Mouse (Mus musculus) right cerebral cortex, adult 18-20 months (tissue): ENCODE results near the gene Nop9.
A peak's percentile ranks its signal among the peaks of the same experiment; 100 is the strongest.

Experiments used
- DNase-seq: peaks from one replicate; pipeline ENCODE4 v3.0.0; 2022; ENCODE audit warnings: mixed read lengths

Nop9 gene

GRCm38 (mm10) chr14:55730116-55730515 lies 15.4 kb upstream of the Nop9 start:
- no peak for DNase-seq

GRCm38 (mm10) chr14:55730531-55731032 lies 14.9 kb upstream of the Nop9 start:
- peak; percentile 34 for DNase-seq

DNA sequence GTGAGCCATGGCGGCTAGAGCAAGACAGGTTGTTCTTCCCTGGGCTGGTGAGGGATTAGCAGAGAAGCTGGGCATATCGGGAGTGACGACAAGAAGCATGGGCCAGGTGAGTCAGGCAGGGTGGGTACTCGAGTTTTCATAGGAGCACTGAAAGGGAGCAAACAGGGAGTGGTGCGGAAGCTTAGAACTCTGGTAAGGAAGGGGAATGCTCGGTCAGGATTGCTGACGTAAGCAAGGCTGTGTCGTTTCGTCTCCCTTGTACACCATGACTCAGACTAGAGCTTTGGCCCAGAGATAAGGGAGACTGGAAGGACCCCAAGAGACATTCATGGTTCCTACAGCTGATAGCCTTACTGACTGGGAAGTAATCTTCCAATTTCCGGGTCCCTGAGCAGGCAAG lies 11.6 kb upstream of the Nop9 start:
- no peak for DNase-seq

DNA sequence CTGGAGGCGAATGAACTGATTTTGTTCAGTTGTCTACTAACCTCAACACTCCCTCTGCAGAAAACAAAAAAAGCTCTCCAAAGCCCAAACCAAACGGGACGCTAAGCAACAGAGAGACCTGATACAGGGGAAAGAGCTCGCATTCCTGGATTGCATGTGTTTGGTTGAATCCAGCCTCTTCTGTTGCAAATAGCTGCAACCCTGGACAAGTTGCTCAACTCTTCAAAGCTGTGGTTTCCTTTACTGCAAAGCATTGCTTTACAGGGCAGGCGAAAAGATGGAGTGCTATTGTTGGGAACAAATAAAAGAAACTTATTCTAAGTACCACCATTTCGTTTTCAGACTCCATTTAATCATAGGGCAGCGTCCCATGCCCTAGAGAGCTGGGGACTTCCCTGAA lies 10.6 kb upstream of the Nop9 start:
- no peak for DNase-seq

- no peak for DNase-seq
Measured at GRCm38 (mm10) chr14:55735334-55735733, 10.2 kb upstream of the Nop9 start.

GRCm38 (mm10) chr14:55735758-55736157 lies 9.7 kb upstream of the Nop9 start:
- DNase-seq, result no peak

- DNase-seq, result no peak
Measured at GRCm38 (mm10) chr14:55737086-55737687, 8.3 kb upstream of the Nop9 start.

DNA sequence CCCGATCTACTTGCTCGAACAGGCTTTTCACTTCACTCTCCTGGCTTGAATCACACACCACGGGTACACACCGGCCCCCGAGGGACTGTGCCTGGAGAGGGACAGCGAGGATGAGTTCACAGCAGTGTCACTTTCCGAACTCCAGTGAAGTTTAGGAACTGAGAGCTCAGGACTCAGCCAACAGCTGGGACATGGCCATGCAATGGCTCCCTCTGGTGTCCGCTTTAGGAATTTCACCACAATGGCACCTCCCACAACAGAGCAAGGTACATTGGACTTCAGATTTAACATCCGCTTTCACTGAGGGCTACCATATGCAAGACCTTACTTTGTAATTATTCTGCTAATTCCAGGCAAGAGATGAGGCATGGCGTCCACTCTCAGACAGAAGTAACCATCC lies 1.8 kb upstream of the Nop9 start:
- DNase-seq, result peak; percentile 81

- DNase-seq, result no peak
Measured at GRCm38 (mm10) chr14:55745861-55746237, 356 bp downstream of the Nop9 start.

DNA sequence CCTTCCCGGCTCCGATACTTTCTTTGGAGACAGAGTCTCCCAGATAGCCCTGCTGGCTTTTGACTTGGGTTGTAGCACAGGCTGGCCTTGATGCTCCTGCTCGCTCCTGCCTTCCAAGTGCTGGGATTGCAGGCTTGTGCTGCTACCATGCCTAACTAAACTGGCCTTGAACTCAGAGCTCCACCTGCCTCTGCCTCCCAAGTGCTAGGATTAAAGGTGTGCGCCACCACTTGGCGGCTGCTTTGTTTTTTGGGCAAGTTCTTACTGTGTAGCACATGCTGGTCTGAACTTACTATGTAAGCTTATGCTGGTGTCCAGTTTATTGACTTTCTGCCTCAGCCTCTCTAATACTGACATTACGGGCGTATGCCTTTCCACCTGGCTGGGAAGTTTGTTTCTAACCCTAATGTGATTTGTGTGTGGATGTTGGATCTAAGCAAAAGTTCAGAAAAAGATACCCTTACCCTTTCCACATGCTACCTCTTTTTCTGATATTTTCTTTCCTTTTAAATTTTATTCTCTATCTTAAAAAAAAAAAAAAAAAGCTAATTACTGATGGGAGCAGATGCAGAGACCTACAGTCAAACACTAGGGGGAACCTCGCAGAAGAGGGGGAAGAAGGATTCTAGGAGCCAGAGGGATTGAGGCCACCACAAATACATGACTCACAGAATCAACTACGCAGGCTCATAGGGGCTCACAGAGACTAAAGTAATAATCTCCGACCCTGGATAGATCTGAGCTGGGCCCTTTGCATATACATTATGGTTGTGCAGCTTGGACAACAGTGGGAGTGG lies 1.8 kb downstream of the Nop9 start:
- no peak for DNase-seq

DNA sequence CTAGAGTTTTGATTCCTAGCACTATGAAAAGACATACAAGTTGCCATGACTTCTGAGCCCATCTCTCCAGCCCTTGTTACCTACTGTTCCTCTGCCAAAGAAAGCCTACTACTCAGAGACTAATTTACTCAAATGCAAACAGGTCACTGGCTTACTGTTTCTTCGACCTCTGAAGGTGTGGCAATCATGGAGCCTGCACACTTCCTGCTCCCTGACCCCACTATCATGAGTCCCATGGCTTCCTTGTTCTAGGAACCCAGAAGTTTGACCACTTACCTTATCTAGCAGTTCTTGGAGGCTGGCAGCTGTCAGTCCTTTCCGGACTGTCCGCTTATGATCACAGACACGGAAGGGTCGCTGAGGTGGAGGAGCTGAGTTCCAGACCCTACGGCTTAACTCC lies 12.1 kb downstream of the Nop9 start:
- DNase-seq, result no peak

DNA sequence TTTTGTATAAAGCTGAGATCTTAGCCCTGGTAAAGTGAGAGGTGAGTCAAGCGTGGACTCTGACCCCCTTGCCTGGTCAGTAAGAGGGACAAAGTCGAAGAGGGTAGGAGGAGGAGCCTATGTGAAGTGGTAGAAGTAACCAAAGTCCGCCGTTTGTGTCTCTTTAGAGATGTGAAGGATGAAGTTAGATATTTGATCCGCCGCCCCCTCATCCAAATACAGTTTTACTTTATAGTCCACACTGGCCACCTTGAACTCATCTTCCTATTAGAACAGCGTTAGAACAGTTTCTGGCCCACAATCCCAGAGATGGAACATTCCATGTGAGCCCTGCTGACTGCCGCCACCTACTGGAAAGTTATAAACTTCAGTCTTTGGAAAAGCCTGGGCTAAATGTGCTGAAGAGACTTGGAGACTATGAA lies 12.9 kb downstream of the Nop9 start, which contains the start of gene Cideb:
Gene Cideb (minus strand): TSS at position 96 of the 422 bp plus-strand sequence.
- peak; percentile 30 for DNase-seq

DNA sequence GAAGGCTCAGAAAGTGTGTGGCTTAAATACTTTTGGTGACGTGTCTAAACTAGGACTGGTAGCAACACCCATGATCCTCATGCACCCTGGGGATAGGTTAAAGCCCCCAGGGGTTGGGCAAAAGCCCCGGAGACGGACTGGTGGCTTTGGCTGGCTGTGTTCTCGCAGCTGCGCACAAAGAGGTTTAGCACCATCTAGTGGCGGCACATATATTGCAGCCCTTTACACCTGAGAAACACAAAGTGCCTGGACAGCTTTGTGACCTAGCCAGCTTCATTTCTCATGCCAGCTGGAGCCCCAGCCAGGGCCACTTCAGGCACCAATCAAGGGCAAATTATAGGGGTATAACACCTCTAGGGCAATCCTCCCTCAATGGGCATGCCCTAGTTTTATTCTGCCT lies 14.7 kb downstream of the Nop9 start:
- peak; percentile 78 for DNase-seq

GRCm38 (mm10) chr14:55761163-55761562 lies 15.7 kb downstream of the Nop9 start, which contains the start of gene Ltb4r2:
Ltb4r2 (plus strand) TSS chr14:55761428.
- no peak for DNase-seq

- peak; percentile 23 for DNase-seq
Measured at GRCm38 (mm10) chr14:55762001-55762821, 16.7 kb downstream of the Nop9 start.

GRCm38 (mm10) chr14:55763166-55763565 lies 17.7 kb downstream of the Nop9 start:
- DNase-seq, result no peak

GRCm38 (mm10) chr14:55765696-55766095 lies 20.2 kb downstream of the Nop9 start, which contains the start of gene Ltb4r1:
Ltb4r1 (plus strand) TSS chr14:55765962.
- no peak for DNase-seq

DNA sequence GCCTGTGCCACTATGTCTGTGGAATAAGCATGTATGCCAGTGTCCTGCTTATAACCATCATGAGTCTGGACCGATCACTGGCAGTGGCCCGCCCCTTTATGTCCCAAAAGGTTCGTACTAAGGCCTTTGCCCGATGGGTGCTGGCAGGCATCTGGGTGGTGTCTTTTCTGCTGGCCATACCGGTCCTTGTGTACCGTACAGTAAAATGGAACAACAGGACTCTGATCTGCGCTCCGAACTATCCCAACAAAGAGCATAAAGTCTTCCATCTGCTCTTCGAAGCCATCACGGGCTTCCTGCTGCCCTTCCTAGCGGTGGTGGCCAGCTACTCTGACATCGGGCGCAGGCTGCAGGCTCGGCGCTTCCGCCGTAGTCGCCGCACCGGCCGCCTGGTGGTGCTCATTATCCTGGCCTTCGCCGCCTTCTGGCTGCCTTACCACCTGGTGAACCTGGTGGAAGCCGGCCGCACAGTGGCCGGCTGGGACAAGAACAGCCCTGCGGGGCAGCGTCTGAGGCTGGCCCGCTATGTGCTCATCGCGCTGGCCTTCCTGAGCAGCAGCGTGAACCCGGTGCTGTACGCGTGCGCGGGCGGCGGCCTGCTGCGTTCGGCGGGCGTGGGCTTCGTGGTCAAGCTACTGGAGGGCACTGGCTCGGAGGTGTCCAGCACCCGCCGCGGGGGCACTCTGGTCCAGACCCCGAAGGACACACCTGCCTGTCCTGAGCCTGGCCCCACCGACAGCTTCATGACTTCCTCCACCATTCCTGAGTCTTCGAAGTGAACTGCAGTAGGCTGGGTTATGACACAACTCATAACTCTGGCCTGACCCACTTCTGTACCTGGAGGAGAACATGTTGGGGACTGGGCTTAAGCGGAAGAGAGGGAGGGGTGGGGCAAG lies 22.3 kb downstream of the Nop9 start:
- DNase-seq, result no peak

GRCm38 (mm10) chr14:55768555-55768954 lies 23.1 kb downstream of the Nop9 start:
- DNase-seq, result no peak

DNA sequence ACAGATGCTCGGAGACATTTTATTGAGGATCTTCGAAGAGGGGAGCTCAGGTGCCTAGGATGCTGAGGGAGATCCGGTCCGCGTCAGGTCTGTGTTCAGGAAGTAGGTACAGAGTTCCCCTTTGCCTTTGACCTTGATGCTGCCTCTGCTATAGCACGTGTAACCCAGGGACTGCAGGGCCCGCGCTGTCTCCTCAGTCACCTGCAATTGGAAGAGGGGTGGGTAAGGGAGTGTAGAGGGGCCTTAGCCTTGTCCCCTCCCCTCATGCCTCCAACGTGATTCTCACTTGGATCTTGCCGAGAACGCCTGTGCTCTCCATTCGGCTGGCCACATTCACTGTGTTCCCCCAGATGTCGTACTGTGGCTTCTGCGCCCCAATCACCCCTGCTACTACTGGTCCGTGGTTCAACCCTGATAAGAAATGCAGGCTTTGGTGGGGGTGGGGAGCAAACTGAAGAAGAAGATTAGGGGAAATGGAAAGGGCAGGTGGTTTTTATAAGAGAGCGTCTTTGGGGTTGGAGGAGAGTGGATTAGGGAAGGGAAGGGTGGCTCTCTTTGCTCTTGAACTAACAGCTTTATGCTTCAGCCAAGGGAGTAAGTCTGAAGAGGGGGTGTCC lies 23.7 kb downstream of the Nop9 start:
- DNase-seq, result no peak

- no peak for DNase-seq
Measured at GRCm38 (mm10) chr14:55776711-55777110, 31.2 kb downstream of the Nop9 start.

DNA sequence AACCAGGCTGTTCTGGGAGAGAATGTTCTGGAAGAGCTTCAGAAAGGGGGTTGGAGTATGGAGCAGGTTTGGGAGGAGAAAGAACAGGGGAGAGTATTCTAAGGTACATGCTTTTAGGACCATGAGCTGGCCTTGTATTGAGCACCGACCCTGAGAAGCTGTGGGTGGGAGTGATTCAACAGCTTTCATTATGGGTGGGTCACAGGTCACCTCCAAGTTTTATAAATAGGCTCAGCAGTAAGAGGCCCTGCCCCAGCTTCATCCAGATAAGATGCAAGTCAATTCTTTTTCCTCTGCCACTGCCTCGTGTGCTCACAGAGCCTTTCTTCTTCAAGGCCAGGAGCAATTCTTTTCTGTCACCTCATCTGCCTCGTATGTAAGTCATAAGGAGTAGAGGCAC lies 31.7 kb downstream of the Nop9 start:
- no peak for DNase-seq
